Mouse (Mus musculus): ENCODE data around the gene Rrnad1.

- no peak for TF ChIP-seq POLR2A (IDR thresholded peaks at IDR 0.05; ENCODE audit: borderline replicate concordance, low read depth, low read length)
- no peak for TF ChIP-seq CTCF (IDR thresholded peaks at IDR 0.05; ENCODE audit: low read depth, low read length)
These were observed 22.6 kb downstream of the Rrnad1 start for GRCm38 (mm10) chr3:87907906-87908305.

Measured in bone marrow macrophage, adult 2 months (primary cell).